Mouse (Mus musculus) lung, postnatal 0 days (tissue): Measurements from ENCODE around the gene Mad1l1. TPM values are rescaled to one million over a fixed set of nuclear protein-coding genes. Genes with fewer than 3 reads are reported as not detected.

Experiments used
- ATAC-seq: fragments of 200-750 bp; cut with Nextera tagmentation; 2 replicates; pipeline ENCODE4 v1.8.0; 2017; ENCODE audit warnings: moderate library complexity
- DNase-seq: peaks from one replicate; pipeline ENCODE4 v3.0.0-alpha.2; 2016; ENCODE audit warnings: low spot score
- H3K27ac ChIP-seq: fragments of 300-500 bp; sonication (generic); 2 replicates; pipeline ENCODE4 v1.5.1; 2014; ENCODE audit warnings: antibody characterized with exemption, mild to moderate bottlenecking, low read length, mixed read lengths
- H3K27me3 ChIP-seq: fragments of 300-500 bp; sonication (generic); replicated peaks from 2 replicates; pipeline ENCODE4 v1.6.1; 2014; ENCODE audit warnings: low read length, mixed read lengths; ENCODE audit not compliant: insufficient read depth
- H3K36me3 ChIP-seq: fragments of 300-500 bp; sonication (generic); 2 replicates; pipeline ENCODE4 v1.6.1; 2014; ENCODE audit warnings: low read length, mixed read lengths; ENCODE audit not compliant: insufficient read depth
- H3K4me1 ChIP-seq: fragments of 300-500 bp; sonication (generic); 2 replicates; pipeline ENCODE4 v1.6.1; 2014; ENCODE audit warnings: antibody characterized with exemption, low read depth, low read length, mixed read lengths; ENCODE audit not compliant: insufficient read depth
- H3K4me2 ChIP-seq: fragments of 300-500 bp; sonication (generic); replicated peaks from 2 replicates; pipeline ENCODE4 v1.6.1; 2014; ENCODE audit warnings: low read depth, mild to moderate bottlenecking, low read length, moderate library complexity, mixed read lengths
- H3K4me3 ChIP-seq: fragments of 300-500 bp; sonication (generic); 2 replicates; pipeline ENCODE4 v1.5.1; 2014; ENCODE audit warnings: low read depth, low read length
- H3K9ac ChIP-seq: fragments of 300-500 bp; sonication (generic); replicated peaks from 2 replicates; pipeline ENCODE4 v1.6.1; 2014; ENCODE audit warnings: low read depth, mild to moderate bottlenecking
- H3K9me3 ChIP-seq: fragments of 300-500 bp; sonication (generic); 2 replicates; pipeline ENCODE4 v1.6.1; 2016; ENCODE audit warnings: low read length, mixed read lengths
- CTCF ChIP-seq: IDR thresholded peaks from 2 replicates; pipeline ENCODE4 v1.5.1; 2016; ENCODE audit warnings: antibody characterized with exemption, mild to moderate bottlenecking
- EP300 ChIP-seq: IDR thresholded peaks from 2 replicates; pipeline ENCODE4 v1.6.1; 2016; ENCODE audit warnings: antibody characterized with exemption, mild to moderate bottlenecking, control low read depth
- WGBS: fragments of 180-500 bp; shearing (Covaris S2); extraction: QIAGEN DNeasy Blood & Tissue Kit; methylation state at CpG from one replicate; pipeline ENCODE4 v1.1.7; 2014; 5-methylcytosine and 5-hydroxymethylcytosine counted together
- polyA plus RNA-seq: library from polyadenylated mRNA; unstranded; fragments of >200 nt; fragmentation: Nextera tagmentation; extraction: Ambion mirVana; gene quantifications from 2 replicates; pipeline ENCODE4 v1.2.1, GENCODE M21; 2015

Mad1l1 gene
- polyA plus RNA-seq, 1 experiment from 2014 or later, result 18.4 TPM

- no peak for ATAC-seq
- H3K27me3 ChIP-seq, result no peaks in the 10 kb centered on the region
- H3K9ac ChIP-seq, result no peak overlapping the region
- no peaks in the 10 kb centered on the region for H3K36me3 ChIP-seq
- H3K4me3 ChIP-seq, result no peak overlapping the region
- H3K27ac ChIP-seq, result no peak overlapping the region
- DNase-seq, result no peak
- H3K4me1 ChIP-seq, result no peaks in the 10 kb centered on the region
- WGBS, result 86% methylated on average over 3 of the region's 3 CpGs
- no peak for TF ChIP-seq CTCF
- TF ChIP-seq EP300, result no peak
- H3K4me2 ChIP-seq, result no peak overlapping the region
- no peaks in the 10 kb centered on the region for H3K9me3 ChIP-seq
Measured at GRCm38 (mm10) chr5:140196446-140196845, 124.9 kb downstream of the Mad1l1 start.

DNA sequence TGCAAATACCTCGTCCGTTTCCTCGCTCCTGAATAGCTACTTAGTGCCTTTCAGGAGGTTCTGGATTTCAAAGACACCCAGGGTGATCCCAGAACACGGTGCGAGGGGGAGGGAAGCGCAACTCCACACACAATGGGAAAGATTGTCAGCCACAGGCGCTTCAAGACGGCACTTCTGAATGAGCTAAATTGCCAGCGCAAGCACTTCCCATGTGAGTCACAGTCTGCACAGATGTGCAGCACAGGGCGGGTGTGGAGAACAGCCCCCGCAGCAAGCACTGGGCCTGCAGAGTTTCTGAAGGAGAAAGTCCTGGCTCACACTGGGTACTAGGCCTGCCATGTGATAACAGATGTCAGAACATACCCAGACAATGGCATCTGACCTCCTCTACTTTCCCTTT, 127.2 kb downstream of the Mad1l1 start:
- H3K9me3 ChIP-seq, result no peaks in the 10 kb centered on the region
- H3K4me1 ChIP-seq, result no peaks in the 10 kb centered on the region
- no peaks in the 10 kb centered on the region for H3K36me3 ChIP-seq
- no peak overlapping the region for H3K9ac ChIP-seq
- no peak overlapping the region for H3K4me3 ChIP-seq
- WGBS, result 74% methylated on average over 11 of the region's 11 CpGs
- no peak for DNase-seq
- H3K27ac ChIP-seq, result no peak overlapping the region
- TF ChIP-seq CTCF, result no peak
- TF ChIP-seq EP300, result no peak
- H3K27me3 ChIP-seq, result no peaks in the 10 kb centered on the region
- no peak overlapping the region for H3K4me2 ChIP-seq
- ATAC-seq, result no peak

GRCm38 (mm10) chr5:140191539-140191938, 129.8 kb downstream of the Mad1l1 start:
- no peaks in the 10 kb centered on the region for H3K4me1 ChIP-seq
- H3K9ac ChIP-seq, result no peak overlapping the region
- WGBS, result 80% methylated on average over 4 of the region's 4 CpGs
- no peak overlapping the region for H3K4me3 ChIP-seq
- no peak overlapping the region for H3K4me2 ChIP-seq
- no peaks in the 10 kb centered on the region for H3K36me3 ChIP-seq
- no peak for DNase-seq
- TF ChIP-seq EP300 (no peak), CTCF (no peak)
- H3K9me3 ChIP-seq, result no peaks in the 10 kb centered on the region
- no peak overlapping the region for H3K27ac ChIP-seq
- H3K27me3 ChIP-seq, result no peaks in the 10 kb centered on the region
- ATAC-seq, result no peak

GRCm38 (mm10) chr5:140186351-140186750, 135.0 kb downstream of the Mad1l1 start:
- ATAC-seq, result no peak
- Histone ChIP-seq H3K4me2 (no peak overlapping the region), H3K4me3 (no peak overlapping the region), H3K9ac (no peak overlapping the region), H3K27ac (no peak overlapping the region), H3K4me1 (no peaks in the 10 kb centered on the region), H3K36me3 (no peaks in the 10 kb centered on the region), H3K9me3 (no peaks in the 10 kb centered on the region), H3K27me3 (no peaks in the 10 kb centered on the region)
- WGBS, result 86% methylated on average over 4 of the region's 4 CpGs
- TF ChIP-seq CTCF (no peak), EP300 (no peak)
- no peak for DNase-seq

GRCm38 (mm10) chr5:140185757-140186156, 135.6 kb downstream of the Mad1l1 start:
- no peak overlapping the region for H3K9ac ChIP-seq
- no peak overlapping the region for H3K4me3 ChIP-seq
- no peaks in the 10 kb centered on the region for H3K9me3 ChIP-seq
- H3K4me2 ChIP-seq, result no peak overlapping the region
- no peaks in the 10 kb centered on the region for H3K4me1 ChIP-seq
- no peaks in the 10 kb centered on the region for H3K36me3 ChIP-seq
- WGBS, result 86% methylated on average over 6 of the region's 6 CpGs
- ATAC-seq, result no peak
- no peak overlapping the region for H3K27ac ChIP-seq
- no peaks in the 10 kb centered on the region for H3K27me3 ChIP-seq
- no peak for DNase-seq
- no peak for TF ChIP-seq EP300
- no peak for TF ChIP-seq CTCF

GRCm38 (mm10) chr5:140183387-140183786, 138.0 kb downstream of the Mad1l1 start:
- ATAC-seq, result no peak
- DNase-seq, result no peak
- Histone ChIP-seq H3K4me3 (no peak overlapping the region), H3K9me3 (no peaks in the 10 kb centered on the region), H3K4me2 (no peak overlapping the region), H3K27ac (no peak overlapping the region), H3K36me3 (no peaks in the 10 kb centered on the region), H3K4me1 (no peaks in the 10 kb centered on the region), H3K9ac (no peak overlapping the region), H3K27me3 (no peaks in the 10 kb centered on the region)
- TF ChIP-seq CTCF (no peak), EP300 (no peak)
- 81% methylated on average over 7 of the region's 7 CpGs for WGBS

GRCm38 (mm10) chr5:140182351-140182750, 139.0 kb downstream of the Mad1l1 start:
- no peak overlapping the region for H3K4me3 ChIP-seq
- no peak overlapping the region for H3K4me2 ChIP-seq
- ATAC-seq (0 out of 2 replicates have a peak, but pooled peaks have one; percentile 33), DNase-seq (no peak)
- 62% methylated on average over 4 of the region's 4 CpGs for WGBS
- no peaks in the 10 kb centered on the region for H3K27me3 ChIP-seq
- no peaks in the 10 kb centered on the region for H3K9me3 ChIP-seq
- TF ChIP-seq CTCF (no peak), EP300 (no peak)
- H3K9ac ChIP-seq, result no peak overlapping the region
- H3K4me1 ChIP-seq, result no peaks in the 10 kb centered on the region
- H3K36me3 ChIP-seq, result no peaks in the 10 kb centered on the region
- H3K27ac ChIP-seq, result no peak overlapping the region
